In genomic region chr15:73981652-73982051, GRCm38 (mm10) we compare ENCODE assay signal across 15 mouse cellular contexts.
DNase-seq lines count a peak whose midpoint lies in the region; ATAC-seq and TF ChIP-seq lines count a peak whose summit lies in the region.
"Had no signal": no experiment of that assay in that cellular context is flagged by ENCODE, and none has a peak within 500 bp of the region (broad histone marks: within the 10 kb centered on the region; RNA-seq: fewer than 3 reads in every experiment).

No protein-coding gene starts in this region.

- 0 out of 2 replicates have a peak, but pooled peaks cover 12% of the 10 kb centered on the region for H3K4me1 ChIP-seq in heart, embryonic 11.5 days (ENCODE audit: control insufficient read depth, insufficient read depth, low read length)
- H3K4me1 ChIP-seq in heart, adult 2 months (ENCODE audit: control insufficient read depth, insufficient read depth, low read length) = no peaks in the 10 kb centered on the region
- H3K4me1 ChIP-seq: megakaryocyte, embryonic 14.5 days had no signal

- H3K4me2 ChIP-seq in heart, embryonic 11.5 days = peak overlapping the region; percentile 9
- H3K4me2 ChIP-seq: forebrain, embryonic 15.5 days; liver, embryonic 11.5 days had no signal

- H3K9ac ChIP-seq in heart, embryonic 11.5 days (ENCODE audit: low read depth, low read length) = no peak overlapping the region
- H3K9ac ChIP-seq in heart, adult 2 months (ENCODE audit: low read depth, low read length) = no peak overlapping the region
- H3K9ac ChIP-seq: forebrain, embryonic 15.5 days had no signal

- no peak for TF ChIP-seq CTCF in heart, adult 2 months (IDR thresholded peaks at IDR 0.05)
- no peak for TF ChIP-seq CTCF in layer of hippocampus, adult 2 months (conservative IDR thresholded peaks at IDR 0.05)

- no peaks in the 10 kb centered on the region for H3K79me2 ChIP-seq in heart, adult 2 months (replicated peaks; ENCODE audit: control insufficient read depth, insufficient read depth, low read length)

- DNase-seq in heart, adult 2 months = no peak
- DNase-seq in layer of hippocampus, adult 2 months (ENCODE audit: low spot score in 2 of 2) = peak in 1 of 2 experiments; percentile 52
- no peak for DNase-seq in layer of hippocampus, postnatal 25 days (ENCODE audit: extremely low spot score in 1 of 2, low spot score in 1 of 2)
- peak; percentile 86 for DNase-seq in brain, adult 2 months (ENCODE audit: low read depth, low spot score)
- DNase-seq in left cerebral cortex, postnatal 14 days (ENCODE audit: low spot score in 2 of 2) = peak; percentile 56 to 57
- DNase-seq: cerebellum, adult 8-10 months; gastrocnemius, postnatal 36 days; thymus, adult 18-20 months had no signal

- no peak overlapping the region for H3K4me3 ChIP-seq in heart, embryonic 11.5 days (ENCODE audit: low read depth, low read length)
- no peak overlapping the region for H3K4me3 ChIP-seq in heart, adult 2 months
- no peak overlapping the region for H3K4me3 ChIP-seq in layer of hippocampus, adult 2 months
- H3K4me3 ChIP-seq: forebrain, embryonic 15.5 days had no signal

- 0 out of 2 replicates have a peak, but pooled peaks have one; percentile 27 for ATAC-seq in heart, embryonic 11.5 days (replicated peaks; ENCODE audit: insufficient number of reproducible peaks, low FRiP score, low TSS enrichment)
- no peak for ATAC-seq in megakaryocyte, adult 5-6 weeks (ENCODE audit: poor library complexity, severe bottlenecking)
- no peak for ATAC-seq in CD4-positive, CD25-positive, alpha-beta regulatory T cell, adult 4 months

- no peak for TF ChIP-seq POLR2A in heart, adult 2 months (IDR thresholded peaks at IDR 0.05; ENCODE audit: insufficient read depth, low read depth, low read length)

- H3K36me3 ChIP-seq in heart, embryonic 11.5 days (ENCODE audit: control insufficient read depth, insufficient read depth, low read length) = no peaks in the 10 kb centered on the region
- H3K36me3 ChIP-seq in heart, adult 2 months (ENCODE audit: control insufficient read depth, insufficient read depth, low read length) = no peaks in the 10 kb centered on the region
- H3K36me3 ChIP-seq: forebrain, embryonic 15.5 days had no signal

- 0 out of 2 replicates have a peak overlapping the region, but pooled peaks have one; percentile 15 for H3K27ac ChIP-seq in heart, embryonic 11.5 days (ENCODE audit: low read depth, low read length)
- H3K27ac ChIP-seq in heart, adult 2 months = no peak overlapping the region
- peak overlapping the region; percentile 89 for H3K27ac ChIP-seq in layer of hippocampus, adult 2 months
- H3K27ac ChIP-seq: forebrain, embryonic 15.5 days; kidney, postnatal 0 days had no signal

- 33% methylated on average over 3 of the region's 3 CpGs for WGBS in heart, embryonic 11.5 days (ENCODE audit: insufficient replicate concordance)
- 42% methylated on average over 3 of the region's 3 CpGs for WGBS in heart, adult 2 months

- no peak for TF ChIP-seq EP300 in heart, adult 2 months (IDR thresholded peaks at IDR 0.05; ENCODE audit: insufficient read depth, low read depth, low read length)

- H3K9me3 ChIP-seq in heart, embryonic 11.5 days (replicated peaks; ENCODE audit: control insufficient read depth, low read length) = no peaks in the 10 kb centered on the region
- H3K9me3 ChIP-seq: forebrain, embryonic 15.5 days; megakaryocyte, embryonic 14.5 days had no signal

- intact Hi-C loops in heart, adult 2 months (cut with DNase I) = no loop called here
- intact Hi-C loops in left cerebral cortex, postnatal 14 days (cut with DNase I) = loop anchor here (2.0 to 5.0 kb wide), 3 partner anchors 89 to 149 kb away; partner anchors contain the start of gene Gm6569

- H3K27me3 ChIP-seq in heart, embryonic 11.5 days (ENCODE audit: control insufficient read depth, insufficient read depth, low read length) = no peaks in the 10 kb centered on the region
- H3K27me3 ChIP-seq in heart, adult 2 months (ENCODE audit: control insufficient read depth, insufficient read depth, low read length) = no peaks in the 10 kb centered on the region
- H3K27me3 ChIP-seq: forebrain, embryonic 15.5 days had no signal

Comparison
In these comparisons a context has a peak if more than half of its experiments do, and no peak if none do; other contexts are left out.
1. DNase-seq: peak in brain, adult 2 months (single experiment) and left cerebral cortex, postnatal 14 days (2 of 2); none in heart, adult 2 months (0 of 2) and layer of hippocampus, postnatal 25 days (0 of 2).